Mouse (Mus musculus) lung, adult 2 months (tissue): Measurements from ENCODE around the gene Slc51a.

Experiments used
- CTCF ChIP-seq: fragments of 200-500 bp; IDR thresholded peaks from 2 replicates; pipeline ENCODE4 v1.5.1; 2011; ENCODE audit warnings: mild to moderate bottlenecking, low read length, control low read depth; ENCODE audit not compliant: insufficient read depth
- POLR2A ChIP-seq: fragments of 200-500 bp; IDR thresholded peaks from 2 replicates; pipeline ENCODE4 v1.6.1; 2011; ENCODE audit warnings: low read depth, mild to moderate bottlenecking, control low read depth, low read length, borderline replicate concordance; ENCODE audit errors: extremely low read depth

GRCm38 (mm10) chr16:32511338-32511734 is 23.7 kb upstream of the Slc51a start:
- no peak for TF ChIP-seq POLR2A
- no peak for TF ChIP-seq CTCF
